Mouse (Mus musculus) hindbrain, postnatal 0 days (tissue): ENCODE data around the gene Gramd4. TPM values are rescaled to one million over a fixed set of nuclear protein-coding genes. Genes with fewer than 3 reads are reported as not detected.
A peak's percentile ranks its signal among the peaks of the same experiment; 100 is the strongest.

Experiments used
- ATAC-seq: fragments of 200-750 bp; cut with Nextera tagmentation; 2 replicates; pipeline ENCODE4 v1.8.0; 2017; ENCODE audit warnings: mild to moderate bottlenecking, moderate TSS enrichment, moderate library complexity
- DNase-seq: peaks from one replicate; pipeline ENCODE4 v3.0.0-alpha.2; 2015; ENCODE audit warnings: low spot score
- H3K27ac ChIP-seq: fragments of 300-500 bp; sonication (generic); 2 replicates; pipeline ENCODE4 v1.5.1; 2014; ENCODE audit warnings: mild to moderate bottlenecking
- H3K27me3 ChIP-seq: fragments of 300-500 bp; sonication (generic); 2 replicates; pipeline ENCODE4 v1.6.1; 2014; ENCODE audit warnings: low read length, mixed read lengths; ENCODE audit not compliant: insufficient read depth
- H3K36me3 ChIP-seq: fragments of 300-500 bp; sonication (generic); 2 replicates; pipeline ENCODE4 v1.6.1; 2014; ENCODE audit warnings: low read length, mixed read lengths; ENCODE audit not compliant: insufficient read depth
- H3K4me1 ChIP-seq: fragments of 300-500 bp; sonication (generic); 2 replicates; pipeline ENCODE4 v1.6.1; 2014; ENCODE audit warnings: antibody characterized with exemption, low read length, mixed read lengths; ENCODE audit not compliant: insufficient read depth
- H3K4me2 ChIP-seq: fragments of 300-500 bp; sonication (generic); 2 replicates; pipeline ENCODE4 v1.6.1; 2014; ENCODE audit warnings: low read depth, mild to moderate bottlenecking, low read length, moderate library complexity, mixed read lengths
- H3K4me3 ChIP-seq: fragments of 300-500 bp; sonication (generic); 2 replicates; pipeline ENCODE4 v1.5.1; 2014; ENCODE audit warnings: low read length
- H3K9ac ChIP-seq: fragments of 300-500 bp; sonication (generic); replicated peaks from 2 replicates; pipeline ENCODE4 v1.6.1; 2014; ENCODE audit warnings: mild to moderate bottlenecking, low read length, moderate library complexity, mixed read lengths
- H3K9me3 ChIP-seq: fragments of 300-500 bp; sonication (generic); 2 replicates; pipeline ENCODE4 v1.6.1; 2016; ENCODE audit warnings: low read length, mixed read lengths
- CTCF ChIP-seq: IDR thresholded peaks from 2 replicates; pipeline ENCODE4 v1.5.1; 2016; ENCODE audit warnings: antibody characterized with exemption, control low read depth, low read depth
- WGBS: fragments of 180-500 bp; shearing (Covaris S2); extraction: QIAGEN DNeasy Blood & Tissue Kit; methylation state at CpG from one replicate; pipeline ENCODE4 v1.1.7; 2014; 5-methylcytosine and 5-hydroxymethylcytosine counted together
- polyA plus RNA-seq: library from polyadenylated mRNA; unstranded; fragments of >200 nt; fragmentation: Nextera tagmentation; extraction: Ambion mirVana; gene quantifications from 2 replicates; pipeline ENCODE4 v1.2.1, GENCODE M21; 2015
- total RNA-seq: library from RNA; depleted of rRNA; stranded (reverse); fragments of >200 nt; gene quantifications from 2 replicates; pipeline ENCODE4 v1.2.3, GENCODE M21; 2014

Gramd4 gene
- total and polyA plus RNA-seq, 2 experiments from 2014 or later: 18.6 to 36.2 TPM

- Histone ChIP-seq H3K9me3 (no peaks in the 10 kb centered on the region), H3K36me3 (peaks cover 77% of the 10 kb centered on the region), H3K4me3 (no peak overlapping the region), H3K27me3 (no peaks in the 10 kb centered on the region), H3K4me2 (no peak overlapping the region), H3K27ac (no peak overlapping the region), H3K4me1 (no peaks in the 10 kb centered on the region), H3K9ac (no peak overlapping the region)
- ATAC-seq: no peak
- TF ChIP-seq CTCF: no peak
- 92% methylated on average over 10 of the region's 10 CpGs for WGBS
- no peak for DNase-seq
Observed at GRCm38 (mm10) chr15:86130657-86131056, 73.2 kb downstream of the Gramd4 start.

GRCm38 (mm10) chr15:86134941-86135783 is 77.7 kb downstream of the Gramd4 start:
- DNase-seq (peak; percentile 93), ATAC-seq (peak; percentile 80)
- Histone ChIP-seq H3K9ac (no peak overlapping the region), H3K27ac (peak overlapping the region; percentile 66; the same call in 1 of the 2 replicates), H3K4me3 (no peak overlapping the region), H3K4me1 (no peaks in the 10 kb centered on the region), H3K9me3 (no peaks in the 10 kb centered on the region), H3K27me3 (no peaks in the 10 kb centered on the region), H3K4me2 (no peak overlapping the region), H3K36me3 (peaks cover 48% of the 10 kb centered on the region)
- 33% methylated on average over 18 of the region's 18 CpGs for WGBS
- TF ChIP-seq CTCF: peak; percentile 97

- no peak for DNase-seq
- H3K36me3 ChIP-seq: peaks cover 46% of the 10 kb centered on the region
Observed at GRCm38 (mm10) chr15:86137638-86138037, 80.1 kb downstream of the Gramd4 start.

GRCm38 (mm10) chr15:86140323-86140722 is 82.8 kb downstream of the Gramd4 start:
- Histone ChIP-seq H3K27me3 (no peaks in the 10 kb centered on the region), H3K36me3 (peaks cover 41% of the 10 kb centered on the region), H3K27ac (0 out of 2 replicates have a peak overlapping the region, but pooled peaks have one; percentile 48), H3K4me3 (no peak overlapping the region), H3K9ac (no peak overlapping the region), H3K4me1 (no peaks in the 10 kb centered on the region), H3K4me2 (no peak overlapping the region), H3K9me3 (no peaks in the 10 kb centered on the region)
- WGBS: 26% methylated on average over 10 of the region's 10 CpGs
- DNase-seq (peak; percentile 90), ATAC-seq (peak; percentile 41; the same call in 1 of the 2 replicates)
- TF ChIP-seq CTCF: peak; percentile 97

More at GRCm38 (mm10) chr15:86137638-86138037, 80.1 kb downstream of the Gramd4 start:
- no peaks in the 10 kb centered on the region for H3K27me3 ChIP-seq
- H3K4me3 ChIP-seq: no peak overlapping the region
- H3K4me2 ChIP-seq: no peak overlapping the region
- peak; percentile 57 for TF ChIP-seq CTCF
- no peaks in the 10 kb centered on the region for H3K4me1 ChIP-seq
- H3K9me3 ChIP-seq: no peaks in the 10 kb centered on the region
- no peak overlapping the region for H3K9ac ChIP-seq
- no peak overlapping the region for H3K27ac ChIP-seq
- ATAC-seq: no peak
- 69% methylated on average over 4 of the region's 4 CpGs for WGBS

GRCm38 (mm10) chr15:86144577-86144976 is 87.1 kb downstream of the Gramd4 start:
- 66% methylated on average over 7 of the region's 7 CpGs for WGBS
- Histone ChIP-seq H3K27ac (no peak overlapping the region), H3K36me3 (peaks cover 65% of the 10 kb centered on the region), H3K4me1 (no peaks in the 10 kb centered on the region), H3K4me3 (no peak overlapping the region), H3K9ac (no peak overlapping the region), H3K27me3 (no peaks in the 10 kb centered on the region), H3K9me3 (no peaks in the 10 kb centered on the region), H3K4me2 (no peak overlapping the region)
- DNase-seq: no peak
- ATAC-seq: no peak
- no peak for TF ChIP-seq CTCF

GRCm38 (mm10) chr15:86145046-86145445 is 87.6 kb downstream of the Gramd4 start:
- no peaks in the 10 kb centered on the region for H3K27me3 ChIP-seq
- ATAC-seq (no peak), DNase-seq (no peak)
- no peak overlapping the region for H3K27ac ChIP-seq
- no peak overlapping the region for H3K4me3 ChIP-seq
- no peak for TF ChIP-seq CTCF
- no peak overlapping the region for H3K9ac ChIP-seq
- H3K4me1 ChIP-seq: no peaks in the 10 kb centered on the region
- H3K4me2 ChIP-seq: no peak overlapping the region
- 71% methylated on average over 7 of the region's 7 CpGs for WGBS
- H3K36me3 ChIP-seq: peaks cover 66% of the 10 kb centered on the region
- H3K9me3 ChIP-seq: no peaks in the 10 kb centered on the region

GRCm38 (mm10) chr15:86146922-86147321 is 89.4 kb downstream of the Gramd4 start:
- WGBS: 84% methylated on average over 8 of the region's 8 CpGs
- H3K4me2 ChIP-seq: no peak overlapping the region
- H3K9me3 ChIP-seq: no peaks in the 10 kb centered on the region
- H3K4me1 ChIP-seq: no peaks in the 10 kb centered on the region
- no peak overlapping the region for H3K27ac ChIP-seq
- peak; percentile 21; the same call in 1 of the 2 replicates for ATAC-seq
- H3K27me3 ChIP-seq: no peaks in the 10 kb centered on the region
- H3K9ac ChIP-seq: no peak overlapping the region
- no peak for TF ChIP-seq CTCF
- no peak for DNase-seq
- no peak overlapping the region for H3K4me3 ChIP-seq
- H3K36me3 ChIP-seq: peaks cover 52% of the 10 kb centered on the region
